Mouse (Mus musculus) MEL (cell line): ENCODE data around the gene Atp6v1g2. TPM values are rescaled to one million over a fixed set of nuclear protein-coding genes. Genes with fewer than 3 reads are reported as not detected.

ENCODE experiments used
- DNase-seq: peaks from one replicate; pipeline ENCODE4 v3.0.0; 2011; ENCODE audit warnings: low read depth, low spot score
- H3K27ac ChIP-seq: 2 replicates; pipeline ENCODE4 v1.5.1; 2012; ENCODE audit warnings: low read depth, mild to moderate bottlenecking, control low read depth, low read length, moderate library complexity; ENCODE audit not compliant: control insufficient read depth
- H3K27me3 ChIP-seq, 2 experiments: fragments of 150-350 bp in 1 of 2; sonication (generic) in 1 of 2; 2 replicates each; pipeline ENCODE4 v1.6.1; 2012; ENCODE audit warnings: low read length in 2 of 2, mild to moderate bottlenecking in 2 of 2, improper control_type of control experiment in 1 of 2, moderate library complexity in 1 of 2; ENCODE audit not compliant: insufficient read depth in 2 of 2, control insufficient read depth in 1 of 2
- H3K36me3 ChIP-seq, 2 experiments: 2 replicates each; pipeline ENCODE4 v1.6.1; 2012 to 2014; ENCODE audit warnings: low read length in 2 of 2, improper control_type of control experiment in 1 of 2, inconsistent platforms in 1 of 2, mild to moderate bottlenecking in 1 of 2; ENCODE audit not compliant: insufficient read depth in 2 of 2, control insufficient read depth in 1 of 2
- H3K4me1 ChIP-seq, 2 experiments: fragments of 150-350 bp in 1 of 2; sonication (generic) in 1 of 2; 2 replicates each; pipeline ENCODE4 v1.6.1; 2012; ENCODE audit warnings: low read length in 2 of 2, improper control_type of control experiment in 1 of 2, mild to moderate bottlenecking in 1 of 2; ENCODE audit not compliant: insufficient read depth in 2 of 2, control insufficient read depth in 1 of 2
- H3K4me3 ChIP-seq, 2 experiments: fragments of 150-350 bp in 1 of 2; sonication (generic) in 1 of 2; 2 replicates each; pipeline ENCODE4 v1.5.1; 2012; ENCODE audit warnings: low read depth in 2 of 2, low read length in 2 of 2, mild to moderate bottlenecking in 2 of 2, moderate library complexity in 2 of 2, control low read depth in 1 of 2, improper control_type of control experiment in 1 of 2; ENCODE audit not compliant: control insufficient read depth in 1 of 2, insufficient read depth in 1 of 2
- H3K79me2 ChIP-seq: 2 replicates; pipeline ENCODE4 v1.6.1; 2012; ENCODE audit warnings: mild to moderate bottlenecking, low read length, moderate library complexity; ENCODE audit not compliant: control insufficient read depth, poor library complexity, insufficient read depth
- H3K9ac ChIP-seq: 2 replicates; pipeline ENCODE4 v1.6.1; 2012; ENCODE audit warnings: low read depth, mild to moderate bottlenecking, control low read depth, low read length, moderate library complexity; ENCODE audit not compliant: control insufficient read depth, poor library complexity, severe bottlenecking
- H3K9me3 ChIP-seq: fragments of 150-350 bp; sonication (generic); replicated peaks from 2 replicates; pipeline ENCODE4 v1.6.1; 2012; ENCODE audit warnings: mild to moderate bottlenecking, low read length, improper control_type of control experiment, moderate library complexity; ENCODE audit not compliant: insufficient read depth
- BHLHE40 ChIP-seq: IDR thresholded peaks from 2 replicates; pipeline ENCODE4 v1.6.1; 2012; ENCODE audit warnings: low read depth, mild to moderate bottlenecking, inconsistent platforms, low read length, improper control_type of control experiment, borderline replicate concordance
- CHD2 ChIP-seq: IDR thresholded peaks from 2 replicates; pipeline ENCODE4 v1.6.1; 2011; ENCODE audit warnings: low read length, improper control_type of control experiment
- CTCF ChIP-seq, 3 experiments: IDR thresholded peaks in 2 of 3; conservative IDR thresholded peaks in 1 of 3; 2 replicates each; pipeline ENCODE4 v1.5.1; 2011 to 2012; ENCODE audit warnings: low read length in 3 of 3, low read depth in 2 of 3, mild to moderate bottlenecking in 2 of 3, improper control_type of control experiment in 1 of 3, inconsistent platforms in 1 of 3, mixed read lengths in 1 of 3, moderate library complexity in 1 of 3; ENCODE audit not compliant: control insufficient read depth in 1 of 3, insufficient read depth in 1 of 3, poor library complexity in 1 of 3, severe bottlenecking in 1 of 3
- ELF1 ChIP-seq: IDR thresholded peaks from 2 replicates; pipeline ENCODE4 v1.6.1; 2014; ENCODE audit warnings: low read depth, mild to moderate bottlenecking, inconsistent platforms, low read length, improper control_type of control experiment, moderate library complexity
- EP300 ChIP-seq, 2 experiments: IDR thresholded peaks; 2 replicates each; pipeline ENCODE4 v1.6.1; 2011; ENCODE audit warnings: improper control_type of control experiment in 2 of 2, low read length in 2 of 2, low read depth in 1 of 2, mild to moderate bottlenecking in 1 of 2
- ETS1 ChIP-seq: IDR thresholded peaks from 2 replicates; pipeline ENCODE4 v1.6.1; 2012; ENCODE audit warnings: low read depth, mild to moderate bottlenecking, inconsistent platforms, low read length, improper control_type of control experiment, moderate library complexity
- GABPA ChIP-seq: IDR thresholded peaks from 2 replicates; pipeline ENCODE4 v1.6.1; 2012; ENCODE audit warnings: low read depth, mild to moderate bottlenecking, inconsistent platforms, low read length, improper control_type of control experiment, moderate library complexity
- KAT2A ChIP-seq: conservative IDR thresholded peaks from 2 replicates; pipeline ENCODE4 v1.6.1; 2012; ENCODE audit warnings: low read depth, low read length, improper control_type of control experiment, inconsistent platforms
- MAZ ChIP-seq: IDR thresholded peaks from 2 replicates; pipeline ENCODE4 v1.6.1; 2012; ENCODE audit warnings: low read depth, mild to moderate bottlenecking, inconsistent platforms, low read length, improper control_type of control experiment
- MYC ChIP-seq: IDR thresholded peaks from 2 replicates; pipeline ENCODE4 v1.6.1; 2011; ENCODE audit warnings: low read depth, mild to moderate bottlenecking, low read length, improper control_type of control experiment, moderate library complexity
- POLR2A ChIP-seq, 2 experiments: IDR thresholded peaks; 2 replicates each; pipeline ENCODE4 v1.6.1; 2011 to 2012; ENCODE audit warnings: low read length in 2 of 2, mild to moderate bottlenecking in 2 of 2, control low read depth in 1 of 2, improper control_type of control experiment in 1 of 2, low read depth in 1 of 2, moderate library complexity in 1 of 2; ENCODE audit not compliant: control insufficient read depth in 1 of 2, insufficient read depth in 1 of 2, poor library complexity in 1 of 2
- POLR2AphosphoS2 ChIP-seq: IDR thresholded peaks from 2 replicates; pipeline ENCODE4 v1.6.1; 2011; ENCODE audit warnings: low read length, improper control_type of control experiment
- POLR2AphosphoS5 ChIP-seq: IDR thresholded peaks from 2 replicates; pipeline ENCODE4 v1.6.1; 2012; ENCODE audit warnings: low read depth, borderline replicate concordance, mild to moderate bottlenecking, inconsistent platforms, low read length, moderate library complexity, mixed read lengths
- RAD21 ChIP-seq: IDR thresholded peaks from 2 replicates; pipeline ENCODE4 v1.6.1; 2011; ENCODE audit warnings: mild to moderate bottlenecking, low read depth, low read length, improper control_type of control experiment
- RCOR1 ChIP-seq: IDR thresholded peaks from 2 replicates; pipeline ENCODE4 v1.6.1; 2012; ENCODE audit warnings: low read depth, mild to moderate bottlenecking, inconsistent platforms, low read length, improper control_type of control experiment
- SMC3 ChIP-seq: IDR thresholded peaks from 2 replicates; pipeline ENCODE4 v1.6.1; 2011; ENCODE audit warnings: low read depth, low read length, improper control_type of control experiment
- TBP ChIP-seq: IDR thresholded peaks from 2 replicates; pipeline ENCODE4 v1.8.0; 2011; ENCODE audit warnings: low read depth, low read length, improper control_type of control experiment
- TCF12 ChIP-seq: IDR thresholded peaks from 2 replicates; pipeline ENCODE4 v1.6.1; 2014; ENCODE audit warnings: low read depth, mild to moderate bottlenecking, inconsistent platforms, low read length, improper control_type of control experiment, moderate library complexity
- USF1 ChIP-seq: IDR thresholded peaks from 2 replicates; pipeline ENCODE4 v1.6.1; 2014; ENCODE audit warnings: low read depth, mild to moderate bottlenecking, inconsistent platforms, low read length, improper control_type of control experiment, moderate library complexity
- ZC3H11A ChIP-seq: IDR thresholded peaks from 2 replicates; pipeline ENCODE4 v1.6.1; 2012; ENCODE audit warnings: low read depth, mild to moderate bottlenecking, inconsistent platforms, low read length, improper control_type of control experiment
- ZKSCAN1 ChIP-seq: IDR thresholded peaks from 2 replicates; pipeline ENCODE4 v1.6.1; 2012; ENCODE audit warnings: low read depth, mild to moderate bottlenecking, inconsistent platforms, low read length, improper control_type of control experiment, moderate library complexity
- ZNF384 ChIP-seq: IDR thresholded peaks from 2 replicates; pipeline ENCODE4 v1.6.1; 2012; ENCODE audit warnings: low read depth, mild to moderate bottlenecking, inconsistent platforms, low read length, improper control_type of control experiment
- polyA plus RNA-seq, 2 experiments: library from polyadenylated mRNA; stranded (reverse) in 1 of 2; unstranded in 1 of 2; fragments of >175 nt in 1 of 2; fragments of >200 nt in 1 of 2; gene quantifications; 2 replicates each; pipeline versions ENCODE4 v1.2.1 to v1.2.4; 2012; ENCODE audit warnings: low replicate concordance in 2 of 2, low read depth in 1 of 2; ENCODE audit not compliant: insufficient read length in 2 of 2, insufficient read depth in 1 of 2, missing spikeins in 1 of 2
- total RNA-seq: library from RNA; depleted of rRNA; stranded (reverse); fragments of 300-350 nt; gene quantifications from 2 replicates; pipeline ENCODE4 v1.2.3, GENCODE M21; 2012

Gene Atp6v1g2
- total and polyA plus RNA-seq, 3 experiments: 0.46 to 4.7 TPM; not detected in 1

DNA sequence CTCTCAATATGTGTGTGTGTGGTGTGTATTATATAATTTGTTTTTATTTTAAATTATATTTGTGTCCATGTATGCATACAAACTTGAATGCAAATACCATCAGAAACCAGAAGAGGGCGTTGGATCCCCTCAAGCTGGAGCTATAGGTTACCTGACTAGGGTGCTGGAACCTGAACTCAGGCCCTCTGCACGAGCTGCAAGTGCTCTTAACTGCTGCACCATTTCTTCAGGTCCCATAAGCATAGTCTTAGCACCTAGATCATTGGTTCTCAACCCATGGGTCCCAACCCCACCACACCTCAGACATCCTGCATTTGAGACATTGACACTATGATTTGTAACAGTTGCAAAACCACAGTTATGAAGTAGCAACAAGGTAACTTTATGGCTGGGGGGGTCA is 41.7 kb upstream of the Atp6v1g2 start:
- TF ChIP-seq POLR2A (IDR thresholded peaks at IDR 0.05; ENCODE audit: control insufficient read depth in 1 of 2, insufficient read depth in 1 of 2, low read depth in 1 of 2, low read length in 2 of 2, poor library complexity in 1 of 2): no peak
- TF ChIP-seq SMC3: peak; percentile 30
- TF ChIP-seq CHD2: no peak
- peak; percentile 31 for TF ChIP-seq ZC3H11A
- no peak for TF ChIP-seq TCF12
- TF ChIP-seq ELF1: no peak
- peak; percentile 21 to 48 (median 41); a peak in 4 of 6 replicates for TF ChIP-seq CTCF (IDR thresholded peaks at IDR 0.05 in 2 of 3, conservative IDR thresholded peaks at IDR 0.05 in 1 of 3; ENCODE audit: control insufficient read depth in 1 of 3, insufficient read depth in 1 of 3, low read depth in 2 of 3, low read length in 3 of 3, poor library complexity in 1 of 3, severe bottlenecking in 1 of 3)
- TF ChIP-seq RAD21: peak; percentile 13; the same call in 1 of the 2 replicates
- TF ChIP-seq EP300 (IDR thresholded peaks at IDR 0.05; ENCODE audit: low read depth in 1 of 2, low read length in 2 of 2): 0 out of 4 replicates have a peak, but pooled peaks of 1 of the 2 experiments have one; percentile 0
- no peak for TF ChIP-seq BHLHE40
- no peak for TF ChIP-seq RCOR1
- no peak for TF ChIP-seq POLR2AphosphoS5

DNA sequence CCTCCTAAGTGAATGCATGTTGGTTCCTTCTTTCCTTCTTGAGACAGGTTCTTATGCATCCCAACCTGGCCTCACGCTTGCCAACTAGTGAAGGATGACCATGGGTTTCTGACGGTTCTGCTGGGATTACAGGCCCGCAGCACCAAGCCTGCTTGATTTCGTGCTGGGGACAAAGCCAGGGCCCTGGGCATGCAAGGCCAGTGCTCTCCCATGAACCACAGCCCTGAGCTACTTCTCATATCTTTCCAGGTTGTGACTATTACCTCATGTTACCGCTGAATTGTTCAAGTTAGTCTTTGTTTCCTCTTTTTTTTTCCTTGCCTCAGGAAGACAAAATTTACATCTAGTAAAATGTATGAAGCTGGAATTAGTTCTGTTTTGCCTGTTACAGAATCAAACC is 40.5 kb upstream of the Atp6v1g2 start:
- H3K36me3 ChIP-seq: peaks cover 0 to 32% of the 10 kb centered on the region in 2 experiments; a peak in 2 of 4 replicates

More for the DNA sequence above, 41.7 kb upstream of the Atp6v1g2 start:
- Histone ChIP-seq H3K4me1 (peaks cover 21 to 46% of the 10 kb centered on the region in 2 experiments), H3K36me3 (peaks cover 0 to 34% of the 10 kb centered on the region in 2 experiments; a peak in 2 of 4 replicates), H3K27me3 (no peaks in the 10 kb centered on the region), H3K27ac (no peak overlapping the region), H3K4me3 (no peak overlapping the region), H3K9me3 (no peaks in the 10 kb centered on the region), H3K9ac (no peak overlapping the region), H3K79me2 (peaks cover 5% of the 10 kb centered on the region; the same call in 1 of the 2 replicates)
- peak; percentile 55 for DNase-seq

More for the DNA sequence above, 40.5 kb upstream of the Atp6v1g2 start:
- Histone ChIP-seq H3K27me3 (no peaks in the 10 kb centered on the region), H3K9me3 (no peaks in the 10 kb centered on the region), H3K79me2 (peaks cover 5% of the 10 kb centered on the region; the same call in 1 of the 2 replicates), H3K4me3 (no peak overlapping the region), H3K4me1 (peaks cover 23 to 42% of the 10 kb centered on the region in 2 experiments), H3K27ac (peak overlapping the region; percentile 58), H3K9ac (no peak overlapping the region)
- DNase-seq: peak; percentile 81
- TF ChIP-seq TBP (peak; percentile 97), POLR2AphosphoS5 (no peak), ZNF384 (peak; percentile 65), POLR2AphosphoS2 (no peak), USF1 (no peak), ETS1 (0 out of 2 replicates have a peak, but pooled peaks have one; percentile 33), GABPA (no peak), TCF12 (no peak), ZKSCAN1 (no peak), BHLHE40 (no peak), MYC (no peak), MAZ (no peak), KAT2A (no peak), EP300 (IDR thresholded peaks at IDR 0.05; ENCODE audit: low read depth in 1 of 2, low read length in 2 of 2) (no peak)
